Mouse (Mus musculus) embryonic facial prominence, embryonic 13.5 days (tissue): ENCODE measurements around the gene Hspa5. TPM values are rescaled to one million over a fixed set of nuclear protein-coding genes. Genes with fewer than 3 reads are reported as not detected.
"Not testable (repeated sequence)": the region's sequence is repeated elsewhere in the genome, so short reads cannot be mapped to it uniquely, and the experiment has no call there.

Experiments used
- ATAC-seq: fragments of 200-750 bp; cut with Nextera tagmentation; 2 replicates; pipeline ENCODE4 v1.8.0; 2017; ENCODE audit warnings: low read depth; ENCODE audit not compliant: insufficient number of reproducible peaks, insufficient read depth, low FRiP score, low TSS enrichment
- H3K27ac ChIP-seq: fragments of 300-500 bp; sonication (generic); 2 replicates; pipeline ENCODE4 v1.5.1; 2015; ENCODE audit warnings: moderate library complexity, mild to moderate bottlenecking, inconsistent platforms
- H3K27me3 ChIP-seq: fragments of 300-500 bp; sonication (generic); 2 replicates; pipeline ENCODE4 v1.6.1; 2015; ENCODE audit warnings: mild to moderate bottlenecking, inconsistent platforms
- H3K36me3 ChIP-seq: fragments of 300-500 bp; sonication (generic); 2 replicates; pipeline ENCODE4 v1.6.1; 2015; ENCODE audit warnings: mild to moderate bottlenecking, inconsistent platforms
- H3K4me1 ChIP-seq: fragments of 300-500 bp; sonication (generic); 2 replicates; pipeline ENCODE4 v1.6.1; 2015; ENCODE audit warnings: inconsistent platforms
- H3K4me2 ChIP-seq: fragments of 300-500 bp; sonication (generic); 2 replicates; pipeline ENCODE4 v1.6.1; 2015; ENCODE audit warnings: moderate library complexity, mild to moderate bottlenecking, inconsistent platforms
- H3K4me3 ChIP-seq: fragments of 300-500 bp; sonication (generic); 2 replicates; pipeline ENCODE4 v1.5.1; 2015; ENCODE audit warnings: mild to moderate bottlenecking, inconsistent platforms
- H3K9ac ChIP-seq: fragments of 300-500 bp; sonication (generic); 2 replicates; pipeline ENCODE4 v1.6.1; 2015; ENCODE audit warnings: mild to moderate bottlenecking, inconsistent platforms
- H3K9me3 ChIP-seq: fragments of 300-500 bp; sonication (generic); 2 replicates; pipeline ENCODE4 v1.6.1; 2016; ENCODE audit warnings: inconsistent platforms
- WGBS: fragments of 180-500 bp; shearing (Covaris S2); methylation state at CpG from one replicate; pipeline ENCODE4 v1.1.7; 2015; ENCODE audit warnings: mixed read lengths; 5-methylcytosine and 5-hydroxymethylcytosine counted together
- polyA plus RNA-seq: library from polyadenylated mRNA; unstranded; fragments of >200 nt; fragmentation: Nextera tagmentation; extraction: Ambion mirVana; gene quantifications from 2 replicates; pipeline ENCODE4 v1.2.1, GENCODE M21; 2015

Gene Hspa5
- polyA plus RNA-seq, 1 experiment from 2014 or later, result 753 TPM

- peak; percentile 94 for ATAC-seq
- peaks cover 16% of the 10 kb centered on the region for H3K36me3 ChIP-seq
- no peaks in the 10 kb centered on the region for H3K9me3 ChIP-seq
- H3K27ac ChIP-seq, result peak overlapping the region; percentile 92
- peak overlapping the region; percentile 90 for H3K9ac ChIP-seq
- WGBS, result 4% methylated on average over 39 of the region's 39 CpGs
- H3K27me3 ChIP-seq, result no peaks in the 10 kb centered on the region
- peaks cover 23% of the 10 kb centered on the region for H3K4me1 ChIP-seq
- peak overlapping the region; percentile 45 for H3K4me2 ChIP-seq
- H3K4me3 ChIP-seq, result peak overlapping the region; percentile 69
Measured at GRCm38 (mm10) chr2:34801516-34802482, 30.0 kb downstream of the Hspa5 start.

GRCm38 (mm10) chr2:34802565-34803245, 30.9 kb downstream of the Hspa5 start:
- peak overlapping the region; percentile 92 for H3K27ac ChIP-seq
- H3K4me2 ChIP-seq, result peak overlapping the region; percentile 81
- WGBS, result under 1% methylated on average over 31 of the region's 32 CpGs
- H3K4me3 ChIP-seq, result peak overlapping the region; percentile 69
- H3K36me3 ChIP-seq, result peaks cover 19% of the 10 kb centered on the region
- H3K4me1 ChIP-seq, result peaks cover 23% of the 10 kb centered on the region
- peak; percentile 57; the same call in 1 of the 2 replicates for ATAC-seq
- peak overlapping the region; percentile 90 for H3K9ac ChIP-seq
- not testable (repeated sequence) for H3K27me3 ChIP-seq, H3K9me3 ChIP-seq

- Histone ChIP-seq H3K27ac (no peak overlapping the region), H3K27me3 (no peaks in the 10 kb centered on the region), H3K4me3 (peak overlapping the region; percentile 31), H3K4me2 (peak overlapping the region; percentile 81), H3K9me3 (no peaks in the 10 kb centered on the region), H3K4me1 (peaks cover 23% of the 10 kb centered on the region), H3K36me3 (peaks cover 27% of the 10 kb centered on the region), H3K9ac (0 out of 2 replicates have a peak overlapping the region, but pooled peaks have one; percentile 21)
- no peak for ATAC-seq
- 63% methylated on average over 3 of the region's 3 CpGs for WGBS
Measured at GRCm38 (mm10) chr2:34803746-34804145, 32.0 kb downstream of the Hspa5 start.

GRCm38 (mm10) chr2:34804172-34804571, 32.4 kb downstream of the Hspa5 start:
- no peak overlapping the region for H3K9ac ChIP-seq
- H3K27ac ChIP-seq, result no peak overlapping the region
- H3K36me3 ChIP-seq, result peaks cover 32% of the 10 kb centered on the region
- no peaks in the 10 kb centered on the region for H3K27me3 ChIP-seq
- no peak overlapping the region for H3K4me3 ChIP-seq
- H3K9me3 ChIP-seq, result no peaks in the 10 kb centered on the region
- H3K4me2 ChIP-seq, result peak overlapping the region; percentile 81
- ATAC-seq, result no peak
- WGBS, result 94% methylated on average over 2 of the region's 2 CpGs
- peaks cover 19% of the 10 kb centered on the region for H3K4me1 ChIP-seq

- no peak overlapping the region for H3K4me2 ChIP-seq
- H3K4me3 ChIP-seq, result no peak overlapping the region
- H3K36me3 ChIP-seq, result peaks cover 32% of the 10 kb centered on the region
- no peak overlapping the region for H3K9ac ChIP-seq
- no peak overlapping the region for H3K27ac ChIP-seq
- no peak for ATAC-seq
- H3K27me3 ChIP-seq, result no peaks in the 10 kb centered on the region
- WGBS, result 75% methylated on average over 1 of the region's 1 CpGs
- H3K4me1 ChIP-seq, result peaks cover 19% of the 10 kb centered on the region
- H3K9me3 ChIP-seq, result no peaks in the 10 kb centered on the region
Measured at GRCm38 (mm10) chr2:34804815-34805214, 33.0 kb downstream of the Hspa5 start.

- 91% methylated on average over 10 of the region's 10 CpGs for WGBS
- no peak for ATAC-seq
Measured at GRCm38 (mm10) chr2:34805364-34805950, 33.7 kb downstream of the Hspa5 start.

GRCm38 (mm10) chr2:34808057-34808456, 36.3 kb downstream of the Hspa5 start:
- H3K4me3 ChIP-seq, result no peak overlapping the region
- WGBS, result 77% methylated on average over 2 of the region's 2 CpGs
- H3K27me3 ChIP-seq, result no peaks in the 10 kb centered on the region
- H3K36me3 ChIP-seq, result peaks cover 54% of the 10 kb centered on the region
- peaks cover 12% of the 10 kb centered on the region for H3K4me1 ChIP-seq
- H3K9me3 ChIP-seq, result no peaks in the 10 kb centered on the region
- no peak overlapping the region for H3K4me2 ChIP-seq
- no peak overlapping the region for H3K9ac ChIP-seq
- no peak overlapping the region for H3K27ac ChIP-seq
- no peak for ATAC-seq

More at GRCm38 (mm10) chr2:34805364-34805950, 33.7 kb downstream of the Hspa5 start:
- Histone ChIP-seq H3K27me3 (no peaks in the 10 kb centered on the region), H3K4me3 (no peak overlapping the region), H3K9me3 (no peaks in the 10 kb centered on the region), H3K36me3 (peaks cover 36% of the 10 kb centered on the region), H3K9ac (no peak overlapping the region), H3K4me1 (peaks cover 13% of the 10 kb centered on the region), H3K4me2 (no peak overlapping the region), H3K27ac (no peak overlapping the region)

GRCm38 (mm10) chr2:34809568-34809967, 37.8 kb downstream of the Hspa5 start:
- H3K36me3 ChIP-seq, result peaks cover 64% of the 10 kb centered on the region
- H3K4me3 ChIP-seq, result no peak overlapping the region
- H3K4me2 ChIP-seq, result no peak overlapping the region
- no peak for ATAC-seq
- H3K9ac ChIP-seq, result no peak overlapping the region
- WGBS, result 95% methylated on average over 1 of the region's 1 CpGs
- no peak overlapping the region for H3K27ac ChIP-seq
- H3K27me3 ChIP-seq, result no peaks in the 10 kb centered on the region
- no peaks in the 10 kb centered on the region for H3K4me1 ChIP-seq
- no peaks in the 10 kb centered on the region for H3K9me3 ChIP-seq

- Histone ChIP-seq H3K36me3 (peaks cover 68% of the 10 kb centered on the region), H3K9ac (no peak overlapping the region), H3K4me3 (no peak overlapping the region), H3K9me3 (no peaks in the 10 kb centered on the region), H3K4me2 (no peak overlapping the region), H3K4me1 (no peaks in the 10 kb centered on the region), H3K27ac (no peak overlapping the region), H3K27me3 (no peaks in the 10 kb centered on the region)
- 90% methylated on average over 3 of the region's 3 CpGs for WGBS
- ATAC-seq, result no peak
Measured at GRCm38 (mm10) chr2:34810775-34811174, 39.0 kb downstream of the Hspa5 start.

- no peaks in the 10 kb centered on the region for H3K27me3 ChIP-seq
- peaks cover 66% of the 10 kb centered on the region for H3K36me3 ChIP-seq
- ATAC-seq, result no peak
Measured at GRCm38 (mm10) chr2:34812706-34813105, 40.9 kb downstream of the Hspa5 start.

GRCm38 (mm10) chr2:34815893-34816292, 44.1 kb downstream of the Hspa5 start:
- ATAC-seq, result not testable (repeated sequence)
- H3K36me3 ChIP-seq, result peaks cover 64% of the 10 kb centered on the region

More at GRCm38 (mm10) chr2:34812706-34813105, 40.9 kb downstream of the Hspa5 start:
- no peak overlapping the region for H3K9ac ChIP-seq
- H3K4me3 ChIP-seq, result no peak overlapping the region
- H3K9me3 ChIP-seq, result no peaks in the 10 kb centered on the region
- WGBS, result 85% methylated on average over 7 of the region's 7 CpGs
- no peak overlapping the region for H3K4me2 ChIP-seq
- no peak overlapping the region for H3K27ac ChIP-seq
- no peaks in the 10 kb centered on the region for H3K4me1 ChIP-seq

More at GRCm38 (mm10) chr2:34815893-34816292, 44.1 kb downstream of the Hspa5 start:
- WGBS, result 99% methylated on average over 2 of the region's 2 CpGs
- H3K9ac ChIP-seq, H3K4me3 ChIP-seq, H3K27ac ChIP-seq, H3K4me1 ChIP-seq, H3K4me2 ChIP-seq, H3K9me3 ChIP-seq, H3K27me3 ChIP-seq: not testable (repeated sequence)
